Mouse (Mus musculus) embryonic fibroblast, embryonic 13.5 days (primary cell): ENCODE results near the gene Nell2. TPM values are rescaled to one million over a fixed set of nuclear protein-coding genes. Genes with fewer than 3 reads are reported as not detected.
"Not testable (repeated sequence)": the region's sequence is repeated elsewhere in the genome, so short reads cannot be mapped to it uniquely, and the experiment has no call there.

Experiments
- H3K27ac ChIP-seq: 2 replicates; pipeline ENCODE4 v1.5.1; 2012; ENCODE audit warnings: low read length, control low read depth, inconsistent platforms; ENCODE audit not compliant: insufficient read depth
- H3K4me1 ChIP-seq: 2 replicates; pipeline ENCODE4 v1.6.1; 2011; ENCODE audit warnings: low read length; ENCODE audit not compliant: control insufficient read depth, insufficient read depth
- H3K4me3 ChIP-seq: 2 replicates; pipeline ENCODE4 v1.5.1; 2011; ENCODE audit warnings: mild to moderate bottlenecking, control low read depth, low read length; ENCODE audit not compliant: insufficient read depth
- CTCF ChIP-seq: IDR thresholded peaks from 2 replicates; pipeline ENCODE4 v1.5.1; 2011; ENCODE audit warnings: mild to moderate bottlenecking, control low read depth, low read length, moderate library complexity, borderline replicate concordance; ENCODE audit not compliant: insufficient read depth
- POLR2A ChIP-seq: IDR thresholded peaks from 2 replicates; pipeline ENCODE4 v1.6.1; 2011; ENCODE audit warnings: low read depth, mild to moderate bottlenecking, control low read depth, low read length, moderate library complexity
- polyA plus RNA-seq: library from polyadenylated mRNA; stranded (reverse); fragments of >200 nt; gene quantifications from 2 replicates; pipeline ENCODE4 v1.2.4, GENCODE M21; 2011; ENCODE audit warnings: low read depth; ENCODE audit not compliant: missing spikeins, insufficient read length

The Nell2 gene
- polyA plus RNA-seq, 1 experiment, result 4.2 TPM

GRCm38 (mm10) chr15:95276556-95276955 lies 251.8 kb downstream of the Nell2 start:
- Histone ChIP-seq H3K4me3 (no peak overlapping the region), H3K27ac (no peak overlapping the region), H3K4me1 (peaks cover 3% of the 10 kb centered on the region)
- no peak for TF ChIP-seq POLR2A
- TF ChIP-seq CTCF, result no peak

GRCm38 (mm10) chr15:95275553-95275952 lies 252.8 kb downstream of the Nell2 start:
- H3K4me1 ChIP-seq, result no peaks in the 10 kb centered on the region; the same call in 1 of the 2 replicates
- TF ChIP-seq CTCF (no peak), POLR2A (no peak)

DNA sequence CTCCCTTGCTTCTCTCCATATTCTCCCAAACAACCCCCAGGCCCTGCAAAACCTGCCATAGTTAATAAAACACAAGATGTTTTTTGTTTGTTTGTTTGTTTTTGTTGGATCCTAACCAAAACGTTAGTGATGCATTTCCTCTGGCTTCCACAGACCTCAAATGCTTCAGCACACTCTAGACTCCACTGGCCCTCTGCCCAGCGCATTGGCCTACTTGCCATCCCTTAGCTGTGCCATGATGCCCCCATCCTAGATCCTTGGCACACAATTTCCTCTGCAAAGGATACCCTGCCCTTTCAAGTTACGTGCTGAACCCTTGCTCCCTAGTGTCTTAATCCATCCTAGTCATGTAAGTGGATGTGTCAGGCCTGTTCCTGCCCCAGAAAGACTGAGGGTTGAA lies 255.1 kb downstream of the Nell2 start:
- TF ChIP-seq POLR2A, result no peak
- no peak for TF ChIP-seq CTCF
- Histone ChIP-seq H3K27ac (no peak overlapping the region), H3K4me3 (no peak overlapping the region), H3K4me1 (no peaks in the 10 kb centered on the region)

More at GRCm38 (mm10) chr15:95275553-95275952, 252.8 kb downstream of the Nell2 start:
- H3K27ac ChIP-seq, result no peak overlapping the region
- H3K4me3 ChIP-seq, result no peak overlapping the region

- no peak for TF ChIP-seq POLR2A
- TF ChIP-seq CTCF, result no peak
- Histone ChIP-seq H3K4me3 (no peak overlapping the region), H3K4me1 (no peaks in the 10 kb centered on the region), H3K27ac (no peak overlapping the region)
Observed at GRCm38 (mm10) chr15:95272167-95272566, 256.2 kb downstream of the Nell2 start.

DNA sequence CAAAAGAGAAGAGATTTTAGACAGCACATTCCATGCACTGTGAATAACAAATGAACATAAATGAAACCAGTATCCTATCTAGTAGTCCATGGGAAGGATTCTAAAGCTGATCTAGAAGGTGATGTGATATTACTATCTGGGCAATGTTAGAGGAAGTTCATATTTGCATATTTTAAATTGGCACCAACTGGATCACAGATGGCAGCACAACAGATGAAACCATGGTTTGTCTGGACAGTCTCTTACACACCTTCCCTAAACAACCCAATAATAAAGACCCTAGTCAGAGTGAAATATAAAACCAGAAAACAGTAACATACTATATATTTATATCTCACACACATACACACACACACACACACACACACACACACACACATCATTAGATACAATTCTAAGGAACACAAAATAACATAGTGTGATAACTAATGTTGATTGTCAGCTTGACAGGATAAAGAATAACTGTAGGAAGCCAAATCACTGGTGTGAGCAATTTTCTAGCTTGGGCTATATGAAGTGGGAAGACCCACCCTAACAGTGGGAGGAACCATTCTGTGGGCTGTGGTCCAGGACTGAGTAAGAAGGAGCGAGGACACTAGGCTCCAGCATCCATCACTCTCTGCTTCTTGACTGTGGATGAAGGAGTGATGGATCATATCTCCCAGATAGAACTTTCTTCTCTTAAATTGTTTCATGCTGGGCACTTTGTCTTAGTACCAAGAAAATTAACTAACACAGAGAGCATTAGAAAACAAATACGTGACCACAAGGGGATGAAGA lies 268.5 kb downstream of the Nell2 start:
- Histone ChIP-seq H3K4me3 (no peak overlapping the region), H3K27ac (no peak overlapping the region), H3K4me1 (no peaks in the 10 kb centered on the region)
- no peak for TF ChIP-seq POLR2A
- no peak for TF ChIP-seq CTCF

DNA sequence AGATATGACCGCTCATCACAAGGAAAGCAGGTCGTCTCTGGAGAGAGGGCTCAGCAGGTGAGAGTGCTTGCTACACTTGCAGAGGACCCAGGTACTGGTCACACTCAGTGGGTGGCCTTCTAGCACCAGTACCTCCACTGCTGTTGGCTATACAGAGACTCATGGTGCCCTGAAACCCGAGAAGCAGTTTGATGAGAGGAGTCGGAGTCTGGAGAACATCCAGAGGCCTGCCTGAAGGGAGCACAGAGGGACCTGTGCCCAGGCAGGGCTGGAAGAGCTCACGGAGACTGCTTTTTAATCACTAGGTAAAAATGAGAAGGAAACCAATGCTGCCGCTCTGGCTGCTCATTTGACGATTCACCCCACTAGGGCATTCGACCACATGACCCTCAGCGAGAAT lies 271.2 kb downstream of the Nell2 start:
- TF ChIP-seq CTCF, result no peak
- no peak for TF ChIP-seq POLR2A
- Histone ChIP-seq H3K27ac (no peak overlapping the region), H3K4me1 (no peaks in the 10 kb centered on the region), H3K4me3 (no peak overlapping the region)

DNA sequence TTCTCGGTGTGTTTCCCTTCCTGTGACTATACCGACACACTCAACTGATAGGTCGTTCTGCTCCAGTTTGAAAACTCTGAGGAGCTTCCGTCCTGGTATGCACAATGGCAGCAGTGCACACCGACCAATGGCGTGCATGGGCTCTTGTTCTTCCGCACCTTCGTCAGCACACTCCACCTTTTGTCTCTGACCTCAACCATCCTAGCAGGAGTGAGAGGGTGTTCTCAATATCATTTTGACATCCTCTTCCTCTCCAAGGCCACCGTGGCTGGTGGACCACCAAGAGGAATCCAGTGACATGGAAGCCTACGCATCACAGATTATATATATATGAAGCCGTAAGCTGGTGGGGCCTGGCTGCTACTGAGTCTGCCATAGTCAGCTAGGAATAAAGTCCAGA lies 282.8 kb downstream of the Nell2 start:
- H3K27ac ChIP-seq, result no peak overlapping the region
- TF ChIP-seq POLR2A (no peak), CTCF (no peak)
- no peak overlapping the region for H3K4me3 ChIP-seq
- no peaks in the 10 kb centered on the region for H3K4me1 ChIP-seq

DNA sequence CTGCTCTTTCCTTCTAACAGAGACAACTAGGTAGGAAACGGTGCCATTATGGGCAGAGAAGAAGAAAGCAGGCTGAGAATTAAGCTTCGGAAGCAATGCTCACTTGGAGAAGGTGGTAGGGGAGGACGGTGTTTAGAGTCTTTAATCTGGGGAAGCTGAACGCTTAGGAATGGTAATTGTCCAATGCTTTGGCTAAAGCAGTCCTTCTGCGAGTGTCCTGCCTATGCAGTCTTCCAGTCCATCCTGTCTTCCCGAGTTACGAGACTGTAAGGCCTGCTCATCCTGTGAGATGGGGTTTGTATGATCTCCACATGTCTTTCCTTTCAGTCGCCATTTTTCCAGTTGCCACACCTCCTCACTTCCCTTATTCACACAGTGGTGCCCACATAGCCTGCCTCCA lies 284.5 kb downstream of the Nell2 start:
- H3K27ac ChIP-seq, result no peak overlapping the region
- no peak for TF ChIP-seq POLR2A
- no peak overlapping the region for H3K4me3 ChIP-seq
- H3K4me1 ChIP-seq, result no peaks in the 10 kb centered on the region

- no peak for TF ChIP-seq POLR2A
- TF ChIP-seq CTCF, result no peak
Observed at GRCm38 (mm10) chr15:95241161-95241560, 287.2 kb downstream of the Nell2 start.

DNA sequence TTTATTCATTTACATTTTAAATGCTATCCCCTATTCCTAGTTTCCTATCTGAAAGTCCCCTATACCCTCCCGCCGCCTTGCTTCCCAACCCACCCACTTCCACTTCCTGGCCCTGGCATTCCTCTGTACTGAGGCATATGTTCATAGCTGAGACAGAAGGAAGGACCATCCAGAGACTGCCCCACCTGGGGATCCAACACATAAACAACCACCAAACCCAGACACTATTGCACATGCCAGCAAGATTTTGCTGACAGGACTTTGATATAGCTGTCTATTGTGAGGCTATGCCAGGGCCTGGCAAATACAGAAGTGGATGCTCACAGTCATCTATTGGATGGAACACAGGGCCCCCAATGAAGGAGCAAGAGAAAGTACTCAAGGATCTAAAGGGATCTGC lies 291.3 kb downstream of the Nell2 start:
- not testable (repeated sequence) for H3K27ac ChIP-seq, H3K4me1 ChIP-seq, H3K4me3 ChIP-seq

More at GRCm38 (mm10) chr15:95241161-95241560, 287.2 kb downstream of the Nell2 start:
- Histone ChIP-seq H3K27ac (no peak overlapping the region), H3K4me3 (no peak overlapping the region), H3K4me1 (no peaks in the 10 kb centered on the region)
